Mouse (Mus musculus) testis, adult 2 months (tissue): ENCODE measurements around the gene Ccdc146.

Experiments
- CTCF ChIP-seq: fragments of 200-500 bp; IDR thresholded peaks from 2 replicates; pipeline ENCODE4 v1.5.1; 2012; ENCODE audit warnings: low read depth, mild to moderate bottlenecking, inconsistent platforms, low read length, moderate library complexity; ENCODE audit not compliant: control insufficient read depth, insufficient read depth, insufficient replicate concordance
- POLR2A ChIP-seq: fragments of 200-500 bp; IDR thresholded peaks from 2 replicates; pipeline ENCODE4 v1.6.1; 2012; ENCODE audit warnings: low read depth, mild to moderate bottlenecking, inconsistent platforms, low read length, moderate library complexity; ENCODE audit not compliant: control insufficient read depth

- TF ChIP-seq CTCF (no peak), POLR2A (no peak)
These were observed 51.3 kb downstream of the Ccdc146 start for GRCm38 (mm10) chr5:21373180-21373518.
